17 mouse cellular contexts compared by ENCODE assay signal in the genomic region with DNA sequence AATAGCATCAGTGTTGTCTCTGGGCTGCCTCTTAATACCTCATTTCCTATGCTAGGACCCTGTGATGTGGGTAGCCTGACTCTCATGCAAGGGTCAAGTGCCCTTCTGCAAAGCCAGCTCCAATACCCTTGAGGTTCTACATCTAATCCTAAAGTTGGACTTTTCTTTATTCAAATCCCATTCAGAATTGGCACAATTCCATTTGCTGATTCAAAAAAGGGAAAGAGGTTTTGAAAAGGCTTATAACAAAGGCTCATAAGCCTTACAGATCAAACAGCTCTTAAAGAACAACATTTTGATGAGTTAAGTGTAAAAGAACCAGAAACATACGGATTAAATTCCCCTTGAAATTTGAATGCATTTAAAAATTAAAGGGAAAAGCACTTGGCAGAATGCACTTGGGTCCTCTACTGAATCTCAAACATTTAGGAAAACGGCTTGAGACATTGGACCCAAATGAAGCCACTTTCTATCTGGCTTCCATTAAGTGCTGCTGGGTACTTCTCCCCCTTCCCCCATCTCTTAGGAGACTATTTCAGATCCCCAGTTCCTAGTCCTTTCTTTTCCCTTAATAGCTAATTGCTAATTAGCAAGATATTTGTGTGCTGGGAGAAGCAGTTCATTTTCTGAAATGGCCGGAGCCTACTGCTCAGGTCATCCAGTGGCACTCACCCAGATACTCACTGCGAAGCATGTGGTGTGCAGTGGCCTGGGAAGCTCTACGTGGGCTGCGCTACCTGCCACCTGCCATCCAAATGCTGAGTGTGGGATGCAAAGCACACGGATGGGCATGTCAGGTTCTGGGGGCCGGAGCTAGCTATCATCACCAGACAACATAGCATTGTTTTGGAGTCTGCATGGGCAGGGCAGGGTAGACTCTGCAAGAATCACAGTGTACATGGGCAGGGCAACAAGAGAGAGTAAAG.
A peak's percentile ranks its signal among the peaks of the same experiment; 100 is the strongest.
DNase-seq lines count a peak whose midpoint lies in the region; ATAC-seq and TF ChIP-seq lines count a peak whose summit lies in the region.
"Had no signal": no experiment of that assay in that cellular context is flagged by ENCODE, and none has a peak within 500 bp of the region (broad histone marks: within the 10 kb centered on the region; RNA-seq: fewer than 3 reads in every experiment).

No protein-coding gene starts in this region.

- H3K9me3 ChIP-seq in hindbrain, postnatal 0 days (ENCODE audit: low read length) = no peaks in the 10 kb centered on the region
- H3K9me3 ChIP-seq in hindbrain, embryonic 13.5 days = no peaks in the 10 kb centered on the region
- H3K9me3 ChIP-seq in kidney, embryonic 16.5 days (ENCODE audit: low read length) = no peaks in the 10 kb centered on the region
- H3K9me3 ChIP-seq: embryonic facial prominence, embryonic 12.5 days; limb, embryonic 15.5 days; neural tube, embryonic 12.5 days had no signal

- no peak for TF ChIP-seq CTCF in hindbrain, postnatal 0 days (IDR thresholded peaks at IDR 0.05; ENCODE audit: low read depth)
- no peak for TF ChIP-seq CTCF in brain, embryonic 14.5 days (IDR thresholded peaks at IDR 0.05; ENCODE audit: borderline replicate concordance, extremely low read depth, insufficient read depth, insufficient read length)

- no peak overlapping the region for H3K27ac ChIP-seq in hindbrain, postnatal 0 days
- no peak overlapping the region for H3K27ac ChIP-seq in hindbrain, embryonic 13.5 days
- H3K27ac ChIP-seq in kidney, embryonic 16.5 days (ENCODE audit: low read length) = no peak overlapping the region
- H3K27ac ChIP-seq: embryonic facial prominence, embryonic 12.5 days; limb, embryonic 15.5 days; neural tube, embryonic 12.5 days had no signal

- no peak overlapping the region for H3K9ac ChIP-seq in hindbrain, postnatal 0 days (replicated peaks; ENCODE audit: low read length)
- H3K9ac ChIP-seq in hindbrain, embryonic 13.5 days = no peak overlapping the region
- no peak overlapping the region for H3K9ac ChIP-seq in kidney, embryonic 16.5 days (replicated peaks; ENCODE audit: low read length)
- H3K9ac ChIP-seq: embryonic facial prominence, embryonic 12.5 days; limb, embryonic 15.5 days; neural tube, embryonic 12.5 days had no signal

- TF ChIP-seq POLR2A in brain, embryonic 14.5 days (IDR thresholded peaks at IDR 0.05; ENCODE audit: borderline replicate concordance, extremely low read depth, insufficient read depth, insufficient read length, poor library complexity, severe bottlenecking) = no peak

- DNase-seq in hindbrain, postnatal 0 days (ENCODE audit: low spot score) = no peak
- peak; percentile 76 for DNase-seq in brain, embryonic 14.5 days (ENCODE audit: low read depth)
- DNase-seq in cerebellum, adult 11-12 months = peak; percentile 97
- peak; percentile 94 to 95 for DNase-seq in cerebellum, postnatal 25 days
- DNase-seq in gastrocnemius, postnatal 14 days = no peak
- DNase-seq: adrenal gland, postnatal 25 days; gastrocnemius, postnatal 36 days; kidney, adult 9 months; kidney, postnatal 4 days; layer of hippocampus, postnatal 36 days; lung, postnatal 4 days; thymus, postnatal 14 days had no signal

- peak; percentile 35; the same call in 1 of the 2 replicates for ATAC-seq in hindbrain, postnatal 0 days
- ATAC-seq in hindbrain, embryonic 13.5 days (ENCODE audit: low FRiP score) = no peak
- ATAC-seq in kidney, embryonic 16.5 days (ENCODE audit: low FRiP score, low TSS enrichment) = no peak

- no peaks in the 10 kb centered on the region for H3K36me3 ChIP-seq in hindbrain, postnatal 0 days (ENCODE audit: insufficient read depth, low read length)
- no peaks in the 10 kb centered on the region for H3K36me3 ChIP-seq in hindbrain, embryonic 13.5 days
- H3K36me3 ChIP-seq in kidney, embryonic 16.5 days (ENCODE audit: insufficient read depth, low read length) = no peaks in the 10 kb centered on the region
- H3K36me3 ChIP-seq: embryonic facial prominence, embryonic 12.5 days; limb, embryonic 15.5 days; neural tube, embryonic 12.5 days had no signal

- H3K27me3 ChIP-seq in hindbrain, postnatal 0 days (ENCODE audit: insufficient read depth, low read length) = no peaks in the 10 kb centered on the region
- no peaks in the 10 kb centered on the region for H3K27me3 ChIP-seq in hindbrain, embryonic 13.5 days
- no peaks in the 10 kb centered on the region for H3K27me3 ChIP-seq in kidney, embryonic 16.5 days (ENCODE audit: insufficient read depth, low read length)
- H3K27me3 ChIP-seq: embryonic facial prominence, embryonic 12.5 days; limb, embryonic 15.5 days; neural tube, embryonic 12.5 days had no signal

- 56% methylated on average over 8 of the region's 8 CpGs for WGBS in hindbrain, postnatal 0 days
- 73% methylated on average over 8 of the region's 8 CpGs for WGBS in hindbrain, embryonic 13.5 days
- 84% methylated on average over 8 of the region's 8 CpGs for WGBS in kidney, embryonic 16.5 days

- 0 out of 2 replicates have a peak, but pooled peaks cover 3% of the 10 kb centered on the region for H3K4me1 ChIP-seq in hindbrain, postnatal 0 days (ENCODE audit: insufficient read depth, low read length)
- H3K4me1 ChIP-seq in hindbrain, embryonic 13.5 days (replicated peaks) = peaks cover 10% of the 10 kb centered on the region
- H3K4me1 ChIP-seq in kidney, embryonic 16.5 days (ENCODE audit: insufficient read depth, low read length) = no peaks in the 10 kb centered on the region
- H3K4me1 ChIP-seq: embryonic facial prominence, embryonic 12.5 days; limb, embryonic 15.5 days; neural tube, embryonic 12.5 days had no signal

- no peak overlapping the region for H3K4me2 ChIP-seq in hindbrain, postnatal 0 days (ENCODE audit: low read depth, low read length)
- H3K4me2 ChIP-seq in hindbrain, embryonic 13.5 days = no peak overlapping the region
- no peak overlapping the region for H3K4me2 ChIP-seq in kidney, embryonic 16.5 days (replicated peaks; ENCODE audit: low read depth, low read length)
- H3K4me2 ChIP-seq: embryonic facial prominence, embryonic 12.5 days; limb, embryonic 15.5 days; neural tube, embryonic 12.5 days had no signal

- no peak overlapping the region for H3K4me3 ChIP-seq in hindbrain, postnatal 0 days (ENCODE audit: low read length)
- no peak overlapping the region for H3K4me3 ChIP-seq in hindbrain, embryonic 13.5 days
- no peak overlapping the region for H3K4me3 ChIP-seq in kidney, embryonic 16.5 days (ENCODE audit: low read length)
- H3K4me3 ChIP-seq: embryonic facial prominence, embryonic 12.5 days; limb, embryonic 15.5 days; neural tube, embryonic 12.5 days had no signal

- intact Hi-C loops in gastrocnemius, postnatal 14 days (cut with DNase I; ENCODE audit: low total_unique reads) = no loop called here

Comparison
In these comparisons a context has a peak if more than half of its experiments do, and no peak if none do; other contexts are left out.
1. DNase-seq: peak in brain, embryonic 14.5 days (single experiment), cerebellum, adult 11-12 months (single experiment) and cerebellum, postnatal 25 days (2 of 2); none in hindbrain, postnatal 0 days (single experiment) and gastrocnemius, postnatal 14 days (single experiment).